Mouse (Mus musculus) midbrain, postnatal 0 days (tissue): Measurements from ENCODE around the gene Tmem266. TPM values are rescaled to one million over a fixed set of nuclear protein-coding genes. Genes with fewer than 3 reads are reported as not detected.

Source experiments
- ATAC-seq: fragments of 200-750 bp; cut with Nextera tagmentation; 2 replicates; pipeline ENCODE4 v1.8.0; 2017; ENCODE audit warnings: moderate number of reproducible peaks, mild to moderate bottlenecking, moderate TSS enrichment, moderate library complexity; ENCODE audit not compliant: low FRiP score
- DNase-seq: peaks from one replicate; pipeline ENCODE4 v3.0.0-alpha.2; 2015; ENCODE audit warnings: low spot score
- H3K27ac ChIP-seq: fragments of 300-500 bp; sonication (generic); 2 replicates; pipeline ENCODE4 v1.5.1; 2014; ENCODE audit warnings: low read depth, mild to moderate bottlenecking, low read length, mixed read lengths
- H3K27me3 ChIP-seq: fragments of 300-500 bp; sonication (generic); 2 replicates; pipeline ENCODE4 v1.6.1; 2014; ENCODE audit warnings: low read length, control low read depth, mixed read lengths; ENCODE audit not compliant: insufficient read depth
- H3K36me3 ChIP-seq: fragments of 300-500 bp; sonication (generic); 2 replicates; pipeline ENCODE4 v1.6.1; 2014; ENCODE audit warnings: low read length, control low read depth, mixed read lengths; ENCODE audit not compliant: insufficient read depth
- H3K4me1 ChIP-seq: fragments of 300-500 bp; sonication (generic); 2 replicates; pipeline ENCODE4 v1.6.1; 2014; ENCODE audit warnings: mild to moderate bottlenecking, control low read depth, antibody characterized with exemption, low read length, mixed read lengths; ENCODE audit not compliant: insufficient read depth
- H3K4me2 ChIP-seq: fragments of 300-500 bp; sonication (generic); 2 replicates; pipeline ENCODE4 v1.6.1; 2014; ENCODE audit warnings: low read depth, mild to moderate bottlenecking, low read length, mixed read lengths; ENCODE audit not compliant: poor library complexity, severe bottlenecking
- H3K4me3 ChIP-seq: fragments of 300-500 bp; sonication (generic); 2 replicates; pipeline ENCODE4 v1.5.1; 2014; ENCODE audit warnings: low read depth, mild to moderate bottlenecking, low read length, moderate library complexity
- H3K9ac ChIP-seq: fragments of 300-500 bp; sonication (generic); replicated peaks from 2 replicates; pipeline ENCODE4 v1.6.1; 2014; ENCODE audit warnings: mild to moderate bottlenecking, low read length, moderate library complexity, mixed read lengths; ENCODE audit not compliant: poor library complexity, severe bottlenecking
- H3K9me3 ChIP-seq: fragments of 300-500 bp; sonication (generic); 2 replicates; pipeline ENCODE4 v1.6.1; 2016; ENCODE audit warnings: low read length, control low read depth
- CTCF ChIP-seq: IDR thresholded peaks from 2 replicates; pipeline ENCODE4 v1.5.1; 2016; ENCODE audit warnings: antibody characterized with exemption, mild to moderate bottlenecking
- WGBS: fragments of 180-500 bp; shearing (Covaris S2); extraction: QIAGEN DNeasy Blood & Tissue Kit; methylation state at CpG from one replicate; pipeline ENCODE4 v1.1.7; 2014; 5-methylcytosine and 5-hydroxymethylcytosine counted together
- polyA plus RNA-seq: library from polyadenylated mRNA; unstranded; fragments of >200 nt; fragmentation: Nextera tagmentation; extraction: Ambion mirVana; gene quantifications from 2 replicates; pipeline ENCODE4 v1.2.1, GENCODE M21; 2015
- total RNA-seq: library from RNA; depleted of rRNA; stranded (reverse); fragments of >200 nt; gene quantifications from 2 replicates; pipeline ENCODE4 v1.2.3, GENCODE M21; 2014

Tmem266 gene
- total and polyA plus RNA-seq, 2 experiments from 2014 or later, result 7.3 to 12.5 TPM

- DNase-seq (peak; percentile 85), ATAC-seq (peak; percentile 58; the same call in 1 of the 2 replicates)
- Histone ChIP-seq H3K4me1 (no peaks in the 10 kb centered on the region), H3K4me2 (no peak overlapping the region), H3K27ac (no peak overlapping the region), H3K27me3 (no peaks in the 10 kb centered on the region), H3K36me3 (no peaks in the 10 kb centered on the region), H3K4me3 (no peak overlapping the region), H3K9ac (no peak overlapping the region), H3K9me3 (no peaks in the 10 kb centered on the region)
- peak; percentile 93 for TF ChIP-seq CTCF
- 26% methylated on average over 17 of the region's 17 CpGs for WGBS
Observed at GRCm38 (mm10) chr9:55391909-55392658, 65.4 kb downstream of the Tmem266 start.

DNA sequence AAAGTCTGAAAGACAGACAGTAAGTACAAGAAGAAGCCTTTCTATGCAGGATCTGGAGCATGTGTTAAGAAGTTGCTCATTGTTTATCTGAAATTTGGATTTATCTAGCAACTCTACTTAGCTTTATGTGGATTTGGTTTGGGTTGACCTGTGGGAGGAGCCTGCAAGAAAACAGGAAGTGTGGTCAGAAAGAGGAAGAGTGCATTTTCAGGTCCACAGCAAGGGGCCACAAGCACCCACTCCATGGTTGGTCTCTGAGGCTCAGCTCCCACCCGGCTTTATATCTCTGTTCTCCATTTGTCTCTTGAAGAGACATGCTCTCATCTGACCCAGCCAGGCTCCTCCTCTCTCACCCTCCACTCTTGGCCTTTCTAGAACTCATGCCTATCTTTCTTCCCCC, 68.9 kb downstream of the Tmem266 start:
- no peaks in the 10 kb centered on the region for H3K36me3 ChIP-seq
- H3K27ac ChIP-seq, result no peak overlapping the region
- no peak for TF ChIP-seq CTCF
- H3K9ac ChIP-seq, result no peak overlapping the region
- WGBS, result 83% methylated on average over 1 of the region's 1 CpGs
- no peak for DNase-seq
- H3K4me2 ChIP-seq, result no peak overlapping the region
- ATAC-seq, result no peak
- no peak overlapping the region for H3K4me3 ChIP-seq
- H3K9me3 ChIP-seq, result no peaks in the 10 kb centered on the region
- H3K4me1 ChIP-seq, result no peaks in the 10 kb centered on the region
- H3K27me3 ChIP-seq, result no peaks in the 10 kb centered on the region

GRCm38 (mm10) chr9:55398985-55399554, 72.4 kb downstream of the Tmem266 start:
- no peaks in the 10 kb centered on the region for H3K4me1 ChIP-seq
- no peak for DNase-seq
- ATAC-seq, result no peak
- H3K9ac ChIP-seq, result no peak overlapping the region
- H3K9me3 ChIP-seq, result no peaks in the 10 kb centered on the region
- WGBS, result 90% methylated on average over 7 of the region's 7 CpGs
- no peaks in the 10 kb centered on the region for H3K36me3 ChIP-seq
- H3K27me3 ChIP-seq, result no peaks in the 10 kb centered on the region
- H3K4me3 ChIP-seq, result no peak overlapping the region
- H3K4me2 ChIP-seq, result no peak overlapping the region
- H3K27ac ChIP-seq, result no peak overlapping the region
- TF ChIP-seq CTCF, result no peak

GRCm38 (mm10) chr9:55402276-55402675, 75.6 kb downstream of the Tmem266 start:
- Histone ChIP-seq H3K4me1 (no peaks in the 10 kb centered on the region), H3K9me3 (no peaks in the 10 kb centered on the region), H3K36me3 (no peaks in the 10 kb centered on the region), H3K27ac (no peak overlapping the region), H3K27me3 (no peaks in the 10 kb centered on the region), H3K9ac (no peak overlapping the region), H3K4me2 (no peak overlapping the region), H3K4me3 (no peak overlapping the region)
- ATAC-seq, result no peak
- WGBS, result 74% methylated on average over 7 of the region's 7 CpGs
- no peak for TF ChIP-seq CTCF
- peak; percentile 9 for DNase-seq

DNA sequence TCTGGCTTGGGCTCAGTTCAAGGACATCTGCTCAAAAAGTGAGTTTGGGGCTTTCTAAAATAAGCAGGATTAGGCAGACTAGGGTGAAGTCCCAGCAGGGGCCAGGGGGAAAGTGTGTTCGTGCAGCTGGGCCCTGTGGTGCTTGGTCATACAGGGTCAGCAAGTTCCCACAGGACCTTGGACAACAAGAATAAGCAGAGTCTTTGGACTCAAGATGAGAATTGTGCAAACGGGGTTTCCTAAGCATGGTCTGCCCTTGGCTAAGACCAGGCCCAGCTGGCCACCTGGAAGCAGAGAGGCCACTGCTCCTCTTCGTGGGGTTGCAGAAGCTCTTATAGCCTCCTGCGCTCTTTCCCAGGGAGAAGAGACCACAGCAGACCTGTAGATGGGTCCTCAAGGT, 77.5 kb downstream of the Tmem266 start:
- Histone ChIP-seq H3K36me3 (no peaks in the 10 kb centered on the region), H3K4me1 (no peaks in the 10 kb centered on the region), H3K4me2 (no peak overlapping the region), H3K4me3 (no peak overlapping the region), H3K9ac (no peak overlapping the region), H3K27me3 (no peaks in the 10 kb centered on the region), H3K9me3 (no peaks in the 10 kb centered on the region), H3K27ac (no peak overlapping the region)
- no peak for DNase-seq
- 74% methylated on average over 4 of the region's 4 CpGs for WGBS
- ATAC-seq, result no peak
- TF ChIP-seq CTCF, result no peak

- no peaks in the 10 kb centered on the region for H3K27me3 ChIP-seq
- 77% methylated on average over 6 of the region's 6 CpGs for WGBS
- H3K9ac ChIP-seq, result no peak overlapping the region
- no peak for DNase-seq
- no peaks in the 10 kb centered on the region for H3K4me1 ChIP-seq
- H3K36me3 ChIP-seq, result no peaks in the 10 kb centered on the region
- no peak overlapping the region for H3K27ac ChIP-seq
- no peak for TF ChIP-seq CTCF
- H3K4me2 ChIP-seq, result no peak overlapping the region
- H3K4me3 ChIP-seq, result no peak overlapping the region
- H3K9me3 ChIP-seq, result no peaks in the 10 kb centered on the region
- no peak for ATAC-seq
Observed at GRCm38 (mm10) chr9:55404976-55405702, 78.4 kb downstream of the Tmem266 start.
